Mouse (Mus musculus): ENCODE measurements around the gene Heatr3. TPM values are rescaled to one million over a fixed set of nuclear protein-coding genes. Genes with fewer than 3 reads are reported as not detected.

Gene Heatr3
- total RNA-seq (2021) = 10 to 100 TPM; 29.7 to 30.2 TPM
- long read RNA-seq, experiment 1, transcript Heatr3-201 (15 exons, 3,251 nt) = major isoform, 66 of 78 reads
- long read RNA-seq, experiment 1, partial matches to known transcripts = 7 of 78 reads
- long read RNA-seq, experiment 1, other reads (novel, unspliced or antisense) = 5 of 78 reads
- long read RNA-seq, experiment 2, transcript Heatr3-201 (15 exons, 3,251 nt) = major isoform, 56 of 67 reads
- long read RNA-seq, experiment 2, partial matches to known transcripts = 8 of 67 reads
- long read RNA-seq, experiment 2, other reads (novel, unspliced or antisense) = 2 of 67 reads

DNA sequence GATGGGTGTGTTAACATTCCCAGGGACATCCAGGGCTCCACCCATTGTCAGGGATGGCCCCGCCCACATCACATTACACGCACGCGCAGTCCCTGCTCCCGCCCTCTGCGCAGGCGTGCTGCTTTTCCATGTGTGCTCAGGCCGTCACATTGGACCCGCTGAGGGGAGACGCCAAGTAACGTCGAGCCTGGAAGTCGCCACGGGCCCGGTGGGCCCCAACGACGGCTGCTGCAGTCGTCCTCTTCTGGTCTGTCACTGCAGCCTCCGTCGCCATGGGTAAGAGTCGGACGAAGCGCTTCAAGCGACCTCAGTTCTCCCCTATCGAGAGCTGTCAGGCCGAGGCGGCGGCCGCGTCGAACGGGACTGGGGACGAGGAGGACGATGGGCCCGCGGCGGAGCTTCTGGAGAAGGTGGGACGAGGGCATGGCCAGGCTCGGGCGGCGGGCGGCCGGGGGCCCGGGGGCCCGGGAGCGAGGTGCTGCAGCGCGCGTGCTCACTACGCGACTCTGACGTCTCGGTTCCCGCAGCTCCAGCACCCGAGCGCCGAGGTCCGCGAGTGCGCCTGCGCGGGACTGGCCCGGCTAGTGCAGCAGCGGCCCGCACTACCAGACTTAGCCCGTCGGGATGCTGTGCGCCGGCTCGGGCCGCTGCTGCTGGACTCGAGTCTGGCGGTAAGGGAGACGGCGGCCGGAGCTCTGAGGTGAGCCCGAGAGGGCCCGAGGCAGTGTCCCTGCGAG lies at the start of gene Heatr3:
TSS of gene Heatr3 (plus strand) at position 108 of the 737 bp plus-strand sequence.
- peak; percentile 97 for DNase-seq (ENCODE audit: low spot score)

DNA sequence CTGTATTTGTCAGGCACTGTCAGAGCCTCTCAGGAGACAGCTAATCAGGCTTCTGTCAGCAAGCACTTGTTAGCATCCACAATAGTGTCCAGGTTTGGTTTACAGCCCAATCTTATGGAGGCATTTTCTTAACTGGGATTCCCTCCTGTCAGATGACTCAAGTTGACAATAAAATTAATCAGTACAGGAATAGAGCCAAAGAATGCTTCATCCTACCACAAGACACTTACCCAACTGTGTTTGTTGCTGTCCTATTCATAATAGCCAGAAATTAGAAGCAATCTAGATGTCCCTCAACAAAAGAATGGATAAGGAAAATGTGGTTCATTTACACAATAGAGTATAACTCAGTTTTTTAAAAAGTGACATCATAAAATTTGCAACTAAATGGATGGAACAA lies 49.6 kb upstream of the Heatr3 start:
- DNase-seq (ENCODE audit: low spot score) = no peak

DNA sequence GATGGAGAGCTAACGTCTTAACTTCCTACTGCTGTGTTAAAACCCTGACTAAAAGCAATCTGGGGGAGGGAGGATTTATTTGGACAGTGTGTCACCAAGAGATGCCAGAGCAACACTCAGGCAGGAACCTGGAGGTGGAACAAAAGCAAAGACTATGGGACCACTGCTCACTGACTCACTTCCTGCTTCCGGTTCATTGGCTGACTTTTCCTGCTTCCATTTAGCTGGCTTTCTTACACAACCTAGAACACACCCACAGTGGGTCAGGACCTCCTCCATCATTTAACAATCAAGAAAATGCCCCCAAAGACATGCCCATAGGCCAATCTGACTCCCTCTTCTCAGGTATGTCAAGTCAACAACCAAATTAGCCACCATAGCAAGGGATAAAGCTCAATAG lies 46.0 kb upstream of the Heatr3 start:
- DNase-seq (ENCODE audit: low spot score) = no peak

DNA sequence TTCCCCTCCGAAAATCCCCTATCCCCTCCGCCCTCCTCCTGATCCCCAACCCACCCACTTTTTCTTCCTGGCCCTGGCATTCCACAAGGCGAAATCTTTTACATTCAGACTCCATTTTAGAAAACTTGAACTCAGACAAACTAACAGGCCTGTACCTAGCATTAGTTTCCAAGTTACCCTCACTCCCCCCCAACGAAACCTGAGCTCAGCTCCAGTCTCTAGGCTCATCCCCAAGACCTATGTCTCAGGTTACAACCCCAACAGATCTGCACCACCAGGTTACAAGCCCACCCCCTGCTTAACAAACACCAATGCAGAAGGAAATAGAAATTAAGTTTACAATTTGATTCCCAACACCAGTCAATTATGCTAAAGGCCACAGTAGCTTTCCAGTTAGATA lies 44.3 kb upstream of the Heatr3 start:
- DNase-seq (ENCODE audit: low spot score) = no peak

DNA sequence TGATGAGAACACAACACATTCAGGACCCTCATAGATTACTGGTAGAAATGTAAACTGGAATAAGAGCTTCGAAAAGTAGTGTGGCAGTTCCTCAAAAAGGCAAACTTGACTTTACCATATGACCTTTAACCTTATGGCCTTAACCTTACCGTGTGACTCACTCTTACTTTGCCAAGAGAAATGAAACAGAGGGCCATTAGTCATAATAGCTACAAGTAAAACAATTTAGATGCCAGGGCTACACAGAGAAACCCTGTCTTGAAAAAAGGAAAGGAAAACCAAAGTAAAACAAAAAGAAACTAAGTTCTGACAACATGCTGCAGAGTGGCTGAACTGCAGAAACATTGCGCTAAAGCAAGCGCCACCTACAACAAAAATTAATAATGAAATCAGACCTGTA lies 38.8 kb upstream of the Heatr3 start:
- no peak for DNase-seq (ENCODE audit: low spot score)

DNA sequence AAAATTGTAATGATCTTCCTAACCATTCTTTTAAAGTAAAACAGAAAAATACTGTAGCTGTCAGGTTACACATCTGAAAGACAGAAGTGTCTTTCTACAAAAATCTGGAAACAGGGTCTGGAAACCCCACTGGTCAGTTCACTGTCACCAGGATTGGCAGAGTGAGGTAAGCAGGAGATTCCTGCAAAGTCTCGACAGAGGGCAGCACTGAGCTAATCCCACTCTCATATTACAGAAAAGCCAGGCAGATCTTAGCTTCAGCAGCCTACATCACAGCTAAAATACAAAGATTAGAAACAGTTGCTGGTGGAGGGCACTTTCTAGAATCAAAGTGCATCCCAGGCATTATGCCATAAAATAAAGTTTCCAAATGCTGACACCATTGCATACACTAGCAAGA lies 38.1 kb upstream of the Heatr3 start:
- DNase-seq (ENCODE audit: low spot score) = peak; percentile 37

DNA sequence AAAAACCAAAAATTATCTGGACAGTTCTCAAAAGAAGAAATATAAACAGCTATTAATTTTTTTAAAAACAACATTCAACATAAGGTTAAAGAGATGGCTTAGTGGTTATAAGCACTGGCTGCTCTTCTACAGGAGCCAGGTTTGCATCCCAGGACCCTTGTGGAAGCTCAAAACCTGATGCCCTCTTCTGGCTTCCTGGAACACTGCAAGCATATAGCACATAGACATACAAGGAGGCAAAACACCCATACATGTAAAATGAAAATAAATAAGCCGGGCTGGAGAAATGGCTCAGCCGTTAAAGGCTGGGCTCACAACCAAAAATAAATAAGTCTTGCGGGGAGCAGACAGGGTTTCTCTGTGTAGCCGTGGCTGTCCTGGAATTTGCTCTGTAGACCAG lies 28.4 kb upstream of the Heatr3 start:
- DNase-seq (ENCODE audit: low spot score) = no peak

DNA sequence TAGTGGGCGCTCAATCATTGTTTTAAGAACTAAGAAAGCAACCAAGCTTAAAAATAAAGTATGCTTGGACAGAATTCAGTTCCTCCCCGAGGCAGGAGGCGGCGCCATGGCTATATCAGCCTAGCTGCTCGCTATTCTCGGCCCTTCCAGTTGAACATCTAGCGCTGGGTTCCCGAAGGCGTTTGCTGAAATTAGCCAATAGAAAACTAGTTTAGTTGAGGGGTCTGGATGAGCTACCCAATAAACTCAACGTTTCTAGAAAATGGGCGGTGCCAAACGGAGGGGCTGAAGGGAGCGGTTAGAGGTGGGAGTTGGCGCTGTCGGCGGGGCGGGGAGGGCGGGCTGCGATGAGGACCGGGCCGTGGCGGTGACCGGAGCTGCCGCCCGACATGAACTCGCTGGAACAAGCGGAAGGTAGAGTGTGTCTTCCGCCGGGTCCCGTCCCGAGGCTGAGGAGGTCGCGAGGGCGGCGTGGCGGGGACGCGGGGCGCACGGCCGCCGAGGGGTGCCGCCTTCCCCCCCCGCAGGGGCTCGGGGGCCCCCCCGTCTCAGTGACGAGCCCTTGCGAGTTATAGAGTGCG lies 19.1 kb upstream of the Heatr3 start, which contains the start of gene Cnep1r1:
TSS of gene Cnep1r1 (plus strand) at position 314 of the 581 bp plus-strand sequence.
- peak; percentile 99 for DNase-seq (ENCODE audit: low spot score)

DNA sequence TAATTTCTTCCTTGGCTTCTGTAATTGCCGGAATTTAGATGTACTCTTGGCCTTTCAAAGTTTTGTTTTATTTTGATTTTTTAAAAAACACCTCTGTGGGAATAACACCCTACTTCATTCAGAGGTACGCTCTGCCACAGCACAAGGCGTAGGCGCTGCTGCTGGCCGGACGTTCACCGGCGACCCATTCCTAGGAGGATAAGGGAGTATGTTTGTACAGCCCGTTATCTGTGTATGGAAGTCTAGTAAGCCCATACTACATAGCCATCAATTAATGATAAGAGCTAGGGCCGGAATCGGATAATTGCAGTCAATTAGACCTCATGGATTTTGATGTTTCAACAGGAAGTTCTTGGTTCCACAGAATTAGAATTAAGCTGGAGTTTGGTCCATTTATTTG lies 18.6 kb upstream of the Heatr3 start:
- peak; percentile 10 for DNase-seq (ENCODE audit: low spot score)

DNA sequence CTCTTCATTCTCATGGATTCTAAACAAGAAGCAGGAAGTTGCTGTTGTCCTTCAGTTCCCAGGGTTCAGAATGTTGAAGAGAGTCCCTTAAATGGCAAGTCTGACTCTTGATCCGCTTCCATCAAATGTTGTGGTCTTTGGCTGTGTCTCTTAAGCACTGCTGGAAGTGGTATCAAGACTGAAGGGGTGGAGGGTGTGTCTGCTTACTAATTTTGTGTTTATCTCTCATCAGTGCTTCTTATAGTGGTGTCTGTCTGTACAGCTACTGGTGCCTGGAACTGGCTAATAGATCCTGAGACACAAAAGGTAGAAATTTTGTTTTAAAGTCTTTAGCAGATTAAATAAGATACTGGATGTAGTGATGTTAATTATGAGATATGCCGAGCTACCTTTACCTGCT lies 12.8 kb upstream of the Heatr3 start:
- no peak for DNase-seq (ENCODE audit: low spot score)

DNA sequence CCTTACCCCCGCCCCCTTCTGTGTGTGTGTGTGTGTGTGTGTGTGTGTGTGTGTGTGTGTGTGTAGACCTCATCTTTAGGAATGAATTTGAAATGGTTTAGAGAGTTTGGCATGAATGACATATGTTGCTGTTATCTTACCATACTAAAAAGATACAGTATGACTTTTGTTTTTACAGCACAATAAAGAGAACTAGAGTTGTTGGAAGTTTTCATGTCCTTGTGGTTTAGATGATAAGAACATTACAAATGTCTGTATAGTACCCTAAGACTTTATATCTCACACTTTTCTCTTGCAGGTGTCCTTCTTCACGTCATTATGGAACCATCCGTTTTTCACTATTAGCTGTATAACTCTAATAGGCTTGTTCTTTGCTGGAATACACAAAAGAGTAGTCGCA lies 8.3 kb upstream of the Heatr3 start:
- no peak for DNase-seq (ENCODE audit: low spot score)

DNA sequence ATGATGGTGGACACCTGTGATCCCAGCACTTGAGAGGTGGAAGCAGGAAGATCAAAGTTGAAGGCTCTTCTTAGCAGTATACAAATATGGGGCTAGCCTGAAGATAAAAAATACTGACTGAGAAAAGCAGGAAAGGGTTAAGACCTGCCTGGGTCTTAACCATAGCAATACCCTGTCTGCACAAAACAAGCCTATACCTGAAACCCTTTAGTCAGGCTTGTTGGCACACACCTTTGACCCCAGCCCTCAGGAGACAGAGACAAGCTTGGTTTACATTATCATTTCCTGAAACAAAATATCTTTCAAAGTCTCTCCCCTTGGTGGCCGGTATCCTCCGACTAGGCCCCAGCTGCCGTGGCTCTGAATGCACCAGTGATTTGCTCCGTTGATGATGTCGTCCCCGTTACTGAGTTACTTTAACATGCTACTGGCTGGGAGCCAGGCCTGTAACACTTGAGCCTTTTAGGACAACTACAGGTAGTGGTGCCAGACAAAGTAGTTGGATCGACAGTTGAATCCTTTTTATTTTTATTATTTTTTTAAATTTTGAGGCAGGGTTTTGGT lies 6.8 kb upstream of the Heatr3 start:
- DNase-seq (ENCODE audit: low spot score) = no peak

DNA sequence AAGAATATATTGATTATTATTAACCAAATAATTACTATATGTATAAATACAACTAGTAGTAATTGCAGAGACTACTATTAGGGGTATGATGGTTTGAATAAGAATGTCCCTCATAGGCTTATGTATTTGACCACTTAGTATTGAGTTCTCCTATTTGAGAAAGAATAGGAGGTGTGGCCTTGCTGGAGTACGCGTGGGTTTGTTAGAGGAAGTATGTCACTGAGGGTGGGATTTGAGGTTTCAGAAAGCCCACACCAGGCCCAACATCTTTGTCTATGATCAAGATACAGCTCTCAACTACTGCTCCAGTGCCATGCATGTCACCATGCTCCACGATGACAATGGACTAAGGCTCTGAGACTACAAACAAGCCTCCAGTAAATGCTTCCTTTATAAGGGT lies 1.6 kb downstream of the Heatr3 start:
- no peak for DNase-seq (ENCODE audit: low spot score)

DNA sequence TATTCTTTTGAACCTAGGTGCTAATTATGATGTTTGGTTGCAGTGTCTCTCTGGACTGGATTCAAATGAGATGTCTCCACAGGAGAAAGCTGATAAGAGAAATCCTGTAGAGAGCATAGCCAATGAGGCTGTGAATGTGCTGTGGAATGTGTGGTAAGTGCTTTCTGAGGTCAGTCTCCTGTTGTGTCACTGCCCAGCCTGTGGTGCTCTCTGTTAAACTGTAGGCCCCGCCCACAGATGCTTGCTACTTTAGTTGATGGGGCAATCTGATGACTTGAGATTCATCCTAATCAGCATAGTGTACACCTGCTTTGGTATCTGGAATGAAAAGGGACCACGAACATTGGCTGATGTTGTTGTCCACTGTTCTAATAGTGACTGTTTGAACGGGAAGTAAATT lies 4.0 kb downstream of the Heatr3 start:
- DNase-seq (ENCODE audit: low spot score) = no peak

DNA sequence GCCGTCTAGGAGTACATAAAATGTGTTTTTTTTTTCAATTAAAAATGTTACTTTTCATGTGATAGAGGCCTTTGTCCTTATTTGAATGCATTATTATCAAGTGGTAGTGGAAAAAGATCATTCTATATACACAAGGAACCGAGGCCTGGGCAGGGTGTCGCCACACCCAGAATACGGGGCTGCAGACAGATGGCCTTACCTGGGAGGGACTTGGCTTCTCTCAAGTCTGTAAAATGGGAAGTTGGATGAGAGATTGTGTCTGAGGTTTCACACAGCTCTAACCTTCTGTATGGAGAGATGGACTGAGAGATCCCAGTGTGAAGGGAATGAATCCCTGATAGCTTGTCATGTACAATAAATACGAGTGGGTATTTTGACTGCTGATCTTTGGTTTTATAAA lies 6.4 kb downstream of the Heatr3 start:
- no peak for DNase-seq (ENCODE audit: low spot score)

DNA sequence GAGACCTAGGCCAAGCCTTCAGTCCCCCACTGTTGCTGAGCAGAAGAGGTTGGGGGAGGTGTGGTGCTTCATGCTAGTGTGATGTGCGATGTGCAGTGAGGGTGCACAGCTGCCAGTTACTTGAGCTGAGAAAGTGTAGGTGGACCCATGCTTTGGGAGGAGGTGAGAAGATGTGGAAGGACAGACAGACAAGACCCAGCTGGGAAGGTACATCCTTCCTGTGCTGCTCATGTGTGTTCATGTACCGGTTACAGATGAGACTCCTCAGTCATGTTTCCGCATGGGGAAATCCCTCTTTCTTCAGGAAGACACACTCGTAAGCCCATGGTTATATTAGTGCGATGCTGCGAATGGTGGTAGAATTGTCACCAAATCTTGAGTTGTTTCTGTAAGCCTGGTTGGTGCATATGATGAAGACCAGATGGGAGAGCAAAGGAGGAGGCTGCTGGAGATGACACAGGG lies 13.3 kb downstream of the Heatr3 start:
- no peak for DNase-seq (ENCODE audit: low spot score)

DNA sequence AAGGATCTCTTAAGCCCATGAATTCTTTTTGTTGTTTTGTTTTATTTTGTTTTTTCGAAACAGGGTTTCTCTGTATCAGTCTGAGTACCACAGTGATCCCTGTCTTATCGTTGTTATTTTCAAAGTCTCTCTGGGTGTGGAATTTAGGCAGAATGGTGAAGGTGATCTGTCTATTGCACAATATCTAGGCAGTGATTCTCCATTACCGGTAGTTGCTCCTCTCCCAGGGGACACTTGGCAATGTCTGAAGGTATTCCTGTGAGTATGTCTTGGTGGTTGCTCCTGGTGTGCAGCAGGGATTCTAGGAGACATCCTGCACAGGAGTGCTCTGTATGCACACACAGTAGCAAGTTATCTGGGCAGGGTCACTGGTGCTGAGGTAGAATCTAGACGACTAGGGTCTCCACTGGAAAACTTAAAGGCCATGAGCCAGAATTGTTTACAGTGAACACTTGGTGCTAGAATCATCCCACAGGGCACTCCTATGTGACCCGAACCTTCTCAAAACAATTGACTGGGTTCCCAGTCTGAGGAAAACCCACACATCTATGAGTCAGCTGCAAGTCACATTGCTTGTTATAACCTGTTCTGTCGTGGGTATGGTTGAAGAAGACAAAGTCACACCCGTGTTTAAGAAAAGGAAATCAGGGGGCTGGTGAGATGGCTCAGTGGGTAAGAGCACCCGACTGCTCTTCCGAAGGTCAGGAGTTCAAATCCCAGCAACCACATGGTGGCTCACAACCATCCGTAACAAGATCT lies 22.8 kb downstream of the Heatr3 start:
- DNase-seq (ENCODE audit: low spot score) = no peak

DNA sequence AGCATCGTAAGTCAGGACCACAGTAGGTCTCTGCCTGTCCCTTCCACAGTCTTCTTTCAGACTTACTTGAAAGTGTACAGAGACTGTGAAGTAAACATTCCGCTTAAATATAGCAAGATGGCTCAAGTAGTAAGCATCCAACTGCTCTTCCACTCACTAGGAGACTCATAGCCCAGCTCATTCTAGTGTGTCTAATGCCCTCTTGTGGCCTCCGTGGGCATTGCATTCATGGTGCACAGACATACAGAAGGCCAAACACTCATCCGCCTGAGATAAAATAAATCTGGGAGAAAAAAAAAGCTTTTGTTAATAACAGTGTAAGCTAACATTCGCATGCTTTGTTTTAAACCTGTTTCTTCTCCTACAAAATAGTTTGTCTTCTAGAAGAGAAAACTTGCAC lies 23.8 kb downstream of the Heatr3 start:
- peak; percentile 66 for DNase-seq (ENCODE audit: low spot score)

DNA sequence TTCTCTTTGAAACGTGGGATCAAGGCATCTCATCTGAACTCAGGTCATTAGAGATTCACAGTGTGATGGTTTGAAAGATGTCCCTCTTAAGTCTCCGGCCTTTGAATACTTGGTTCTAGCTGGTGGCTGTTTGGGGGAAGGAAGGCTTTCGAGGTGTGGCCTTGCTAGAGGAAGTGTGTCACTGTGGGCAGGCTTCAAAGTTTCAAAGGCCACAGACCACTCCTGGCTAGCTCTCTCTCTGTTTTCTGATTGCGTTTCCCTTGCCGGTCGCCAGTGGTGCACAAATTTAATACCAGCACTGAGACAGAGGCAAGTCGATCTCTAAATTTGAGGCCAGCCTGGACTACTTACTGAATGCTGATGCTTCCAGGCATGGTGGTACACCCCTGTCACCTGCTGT lies 37.6 kb downstream of the Heatr3 start:
- DNase-seq (ENCODE audit: low spot score) = no peak

DNA sequence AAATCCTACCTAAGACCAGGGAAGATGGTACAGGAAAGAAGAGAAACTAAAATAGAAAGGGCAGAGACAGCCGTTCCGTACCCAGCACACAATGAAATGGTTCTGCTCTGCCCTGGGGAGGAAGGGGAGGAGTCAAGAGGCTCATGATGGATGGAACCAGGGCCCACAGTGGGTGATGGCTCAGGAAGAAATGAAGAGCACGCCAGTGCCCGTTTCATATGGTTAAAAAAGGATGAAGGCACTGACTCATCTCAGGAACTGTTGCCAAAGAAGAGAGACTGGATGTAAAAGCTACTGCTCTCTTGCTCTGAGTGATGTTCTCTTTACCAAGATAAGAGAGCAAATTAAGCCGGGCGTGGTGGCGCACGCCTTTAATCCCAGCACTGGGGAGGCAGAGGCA lies 39.6 kb downstream of the Heatr3 start:
- DNase-seq (ENCODE audit: low spot score) = no peak

DNA sequence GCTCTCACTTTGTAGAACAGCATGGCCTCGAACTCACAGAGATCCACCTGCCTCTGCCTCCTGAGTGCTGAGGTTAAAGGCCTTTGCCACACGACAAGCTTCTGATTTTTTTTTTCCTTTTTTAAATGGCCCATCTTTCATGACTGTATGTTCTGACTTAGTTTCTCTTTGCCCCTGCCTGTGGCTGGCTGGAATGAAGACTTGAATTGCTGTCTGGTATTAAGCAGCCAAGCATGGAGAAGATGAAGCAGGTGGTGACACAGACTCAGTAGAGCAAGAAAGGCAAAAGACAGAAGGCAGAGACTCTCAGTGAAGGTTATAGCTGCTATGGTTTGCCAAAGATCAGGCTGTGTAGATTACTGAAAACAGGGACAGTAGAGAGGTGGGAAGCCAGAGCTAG lies 45.5 kb downstream of the Heatr3 start:
- DNase-seq (ENCODE audit: low spot score) = no peak

DNA sequence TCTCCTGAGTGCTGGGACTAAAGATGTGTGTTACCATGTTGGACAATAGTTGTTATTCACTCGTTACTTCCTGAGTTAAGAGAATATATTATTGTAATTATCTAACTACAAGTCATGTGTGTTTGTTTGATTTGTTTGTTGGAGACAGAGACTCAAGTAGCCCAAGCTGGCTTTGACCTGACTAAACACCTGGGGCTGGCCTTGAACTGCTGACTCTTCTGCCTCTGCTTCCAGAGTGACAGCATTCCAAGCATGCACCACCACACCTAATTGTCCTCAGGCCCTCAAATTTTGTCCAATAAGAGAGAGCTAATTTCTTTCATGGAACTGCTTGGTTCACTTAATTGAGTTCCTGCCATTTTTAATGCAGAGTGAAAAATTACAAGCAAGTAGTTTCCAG lies 47.3 kb downstream of the Heatr3 start:
- DNase-seq (ENCODE audit: low spot score) = no peak
